Mouse (Mus musculus) liver, embryonic 15.5 days (tissue): ENCODE results near the gene Ncoa3. TPM values are rescaled to one million over a fixed set of nuclear protein-coding genes. Genes with fewer than 3 reads are reported as not detected.
A peak's percentile ranks its signal among the peaks of the same experiment; 100 is the strongest.
"Not testable (repeated sequence)": the region's sequence is repeated elsewhere in the genome, so short reads cannot be mapped to it uniquely, and the experiment has no call there.

ENCODE experiments used
- ATAC-seq: fragments of 200-750 bp; cut with Nextera tagmentation; 2 replicates; pipeline ENCODE4 v1.8.0; 2017; ENCODE audit warnings: moderate number of reproducible peaks, mild to moderate bottlenecking, moderate library complexity; ENCODE audit not compliant: insufficient read depth
- H3K27ac ChIP-seq: fragments of 300-500 bp; sonication (generic); replicated peaks from 2 replicates; pipeline ENCODE4 v1.5.1; 2015; ENCODE audit warnings: mild to moderate bottlenecking, inconsistent platforms
- H3K27me3 ChIP-seq: fragments of 300-500 bp; sonication (generic); 2 replicates; pipeline ENCODE4 v1.6.1; 2015; ENCODE audit warnings: mild to moderate bottlenecking, inconsistent platforms
- H3K36me3 ChIP-seq: fragments of 300-500 bp; sonication (generic); replicated peaks from 2 replicates; pipeline ENCODE4 v1.6.1; 2015; ENCODE audit warnings: moderate library complexity, mild to moderate bottlenecking, inconsistent platforms
- H3K4me1 ChIP-seq: fragments of 300-500 bp; sonication (generic); replicated peaks from 2 replicates; pipeline ENCODE4 v1.6.1; 2015; ENCODE audit warnings: inconsistent platforms
- H3K4me2 ChIP-seq: fragments of 300-500 bp; sonication (generic); 2 replicates; pipeline ENCODE4 v1.6.1; 2015; ENCODE audit warnings: moderate library complexity, mild to moderate bottlenecking, inconsistent platforms
- H3K4me3 ChIP-seq: fragments of 300-500 bp; sonication (generic); replicated peaks from 2 replicates; pipeline ENCODE4 v1.5.1; 2015; ENCODE audit warnings: mild to moderate bottlenecking, inconsistent platforms
- H3K9ac ChIP-seq: fragments of 300-500 bp; sonication (generic); 2 replicates; pipeline ENCODE4 v1.6.1; 2015; ENCODE audit warnings: moderate library complexity, mild to moderate bottlenecking, inconsistent platforms
- H3K9me3 ChIP-seq: fragments of 300-500 bp; sonication (generic); replicated peaks from 2 replicates; pipeline ENCODE4 v1.6.1; 2016; ENCODE audit warnings: inconsistent platforms
- WGBS: fragments of 180-500 bp; shearing (Covaris S2); methylation state at CpG from one replicate; pipeline ENCODE4 v1.1.7; 2015; ENCODE audit warnings: mixed read lengths; ENCODE audit not compliant: insufficient replicate concordance; 5-methylcytosine and 5-hydroxymethylcytosine counted together
- polyA plus RNA-seq: library from polyadenylated mRNA; unstranded; fragments of >200 nt; fragmentation: Nextera tagmentation; extraction: Ambion mirVana; gene quantifications from 2 replicates; pipeline ENCODE4 v1.2.1, GENCODE M21; 2015

The Ncoa3 gene
- 3.5 and 3.7 TPM in 2 replicates for polyA plus RNA-seq

DNA sequence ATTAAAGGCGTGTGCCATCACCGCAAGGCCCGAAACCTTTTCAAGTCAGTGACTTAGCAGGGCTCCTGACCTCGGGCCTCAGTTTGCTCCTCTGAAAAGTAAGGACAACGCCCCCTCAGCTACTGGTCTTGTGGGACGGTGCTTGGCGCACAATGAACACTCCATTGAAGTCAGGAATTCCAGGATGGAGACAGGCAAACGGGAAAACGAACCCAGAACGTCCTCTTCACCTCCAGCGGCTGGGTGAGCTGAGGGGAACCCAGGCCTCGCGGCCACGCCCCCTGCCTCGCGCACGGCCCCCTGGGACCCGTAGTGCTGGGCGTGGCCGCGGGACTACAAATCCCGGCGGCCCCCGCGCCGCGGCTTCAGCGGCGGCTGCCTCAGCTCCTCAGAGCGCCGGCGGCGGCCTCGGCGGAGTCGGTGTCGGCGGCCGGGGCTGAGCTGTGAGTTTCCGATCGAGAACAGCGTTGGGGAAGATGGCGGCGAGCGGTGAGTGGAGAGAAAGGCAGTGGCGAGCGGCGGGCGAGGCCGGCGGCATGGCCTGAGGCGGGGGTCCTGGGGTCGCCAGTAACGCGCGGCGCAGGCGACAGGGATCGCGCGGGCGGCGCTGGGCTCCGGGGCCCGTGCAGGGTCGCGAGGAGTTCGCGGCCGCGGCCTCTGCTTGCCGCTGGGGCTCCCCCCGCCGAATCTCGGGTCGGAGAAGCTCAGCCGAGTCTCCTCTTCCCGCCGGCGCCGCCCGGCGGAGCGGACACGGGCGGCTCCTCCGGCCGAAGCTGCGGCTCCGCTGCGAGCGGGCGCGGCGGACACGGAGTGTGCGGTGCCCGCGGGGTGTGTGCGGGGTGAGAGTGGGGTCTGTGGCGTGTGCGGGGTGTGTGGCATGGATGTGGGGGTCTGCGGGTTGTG, at the start of gene Ncoa3:
TSS of gene Ncoa3 (plus strand) at position 367 of the 903 bp plus-strand sequence.
- Histone ChIP-seq H3K27me3 (peaks cover 26% of the 10 kb centered on the region), H3K36me3 (no peaks in the 10 kb centered on the region), H3K9ac (peak within 1 kb of the TSS; percentile 72), H3K4me3 (peak within 1 kb of the TSS; percentile 77), H3K4me1 (peaks cover 23% of the 10 kb centered on the region), H3K4me2 (peak within 1 kb of the TSS; percentile 97), H3K27ac (peak within 1 kb of the TSS; percentile 69), H3K9me3 (no peaks in the 10 kb centered on the region; the same call in 1 of the 2 replicates)
- peak; percentile 98 for ATAC-seq
- WGBS, result 1% methylated on average over 103 of the region's 103 CpGs

DNA sequence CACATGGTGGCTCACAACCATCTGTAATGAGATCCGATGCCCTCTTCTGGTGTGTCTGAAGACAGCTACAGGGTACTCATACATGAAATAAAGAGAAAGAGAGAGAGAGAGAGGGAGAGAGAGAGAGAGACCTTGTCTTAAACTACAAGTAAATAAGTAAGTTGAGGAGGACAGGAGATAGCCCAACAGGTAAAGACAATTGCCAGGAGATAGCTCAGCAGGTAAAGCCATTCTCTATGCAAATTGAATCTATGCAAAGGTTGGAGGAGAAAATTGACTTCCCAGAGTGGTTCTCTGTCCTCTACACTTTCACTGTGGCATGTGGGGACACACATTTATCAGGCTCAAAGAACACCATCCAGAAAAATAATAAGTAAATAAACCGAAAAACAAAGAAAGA, 49.3 kb upstream of the Ncoa3 start:
- WGBS, result 80% methylated on average over 2 of the region's 2 CpGs
- no peak overlapping the region for H3K27ac ChIP-seq
- H3K9me3 ChIP-seq, result no peaks in the 10 kb centered on the region
- no peak for ATAC-seq
- no peak overlapping the region for H3K4me2 ChIP-seq
- H3K4me3 ChIP-seq, result no peak overlapping the region
- H3K36me3 ChIP-seq, result no peaks in the 10 kb centered on the region
- no peaks in the 10 kb centered on the region for H3K27me3 ChIP-seq
- no peak overlapping the region for H3K9ac ChIP-seq
- peaks cover 27% of the 10 kb centered on the region for H3K4me1 ChIP-seq

DNA sequence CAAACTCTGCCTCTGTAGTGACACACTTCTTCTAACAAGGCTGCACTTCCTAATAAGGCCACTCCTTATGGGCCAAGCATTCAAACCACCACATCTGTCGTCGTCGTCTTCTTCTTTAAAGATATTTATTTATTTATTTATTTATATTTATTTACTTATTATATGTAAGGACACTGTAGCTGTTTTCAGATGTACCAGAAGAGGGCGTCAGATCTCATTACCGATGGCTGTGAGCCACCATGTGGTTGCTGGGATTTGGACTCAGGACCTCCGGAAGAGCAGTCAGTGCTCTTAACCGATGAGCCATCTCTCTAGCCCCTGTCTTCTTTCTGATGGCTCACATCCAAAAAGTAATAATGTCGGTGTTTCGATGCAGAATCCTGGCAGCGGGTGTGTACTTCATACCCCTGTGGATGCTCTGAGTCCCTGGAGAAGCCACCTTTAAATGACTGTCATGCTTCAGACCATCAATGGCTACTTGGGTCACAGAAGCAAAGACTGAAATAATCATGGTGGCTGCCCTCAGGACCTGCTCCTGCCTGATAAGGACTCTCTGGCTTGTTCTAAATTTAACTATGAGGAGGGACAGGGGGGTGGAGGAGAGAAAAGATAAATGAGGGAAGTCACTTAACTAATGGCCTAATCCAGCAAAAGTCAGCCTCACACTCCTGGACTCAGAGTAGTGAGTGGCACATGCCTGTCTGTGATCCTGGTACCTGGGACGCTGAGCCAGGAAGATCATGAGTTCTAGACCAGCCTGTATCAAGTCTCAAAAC, 47.7 kb upstream of the Ncoa3 start:
- peaks cover 32% of the 10 kb centered on the region for H3K4me1 ChIP-seq
- peak; percentile 82 for ATAC-seq
- no peak overlapping the region for H3K9ac ChIP-seq
- H3K9me3 ChIP-seq, result no peaks in the 10 kb centered on the region
- H3K27me3 ChIP-seq, result no peaks in the 10 kb centered on the region
- WGBS, result 52% methylated on average over 11 of the region's 11 CpGs
- H3K36me3 ChIP-seq, result no peaks in the 10 kb centered on the region
- H3K4me2 ChIP-seq, result peak overlapping the region; percentile 35
- H3K27ac ChIP-seq, result peak overlapping the region; percentile 67
- no peak overlapping the region for H3K4me3 ChIP-seq

DNA sequence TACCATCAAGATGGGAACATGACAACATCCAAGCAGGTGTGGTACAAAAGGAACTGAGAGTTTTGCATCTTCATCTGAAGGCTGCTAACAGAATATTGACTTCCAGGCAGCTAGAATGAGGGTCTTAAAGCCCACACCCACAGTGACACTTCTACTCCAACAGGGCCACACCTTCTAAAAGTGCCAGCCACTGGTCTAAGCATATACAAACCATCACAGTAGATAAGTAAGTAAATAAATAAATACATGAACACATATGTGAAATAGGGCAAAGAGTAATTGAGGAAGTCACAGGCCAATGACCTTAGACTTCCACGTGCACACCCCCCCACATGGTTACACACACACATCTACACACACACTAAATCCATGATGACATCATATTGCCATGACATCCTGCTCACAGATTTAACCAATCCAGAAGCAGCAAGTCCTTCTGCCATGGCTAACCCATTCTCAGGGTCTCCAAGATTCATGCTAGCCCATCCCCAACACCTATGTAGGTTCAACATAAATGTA, 46.3 kb upstream of the Ncoa3 start:
- ATAC-seq, result no peak
- 41% methylated on average over 1 of the region's 1 CpGs for WGBS
- no peak overlapping the region for H3K9ac ChIP-seq
- H3K27me3 ChIP-seq, result no peaks in the 10 kb centered on the region
- no peaks in the 10 kb centered on the region for H3K36me3 ChIP-seq
- no peak overlapping the region for H3K4me3 ChIP-seq
- H3K27ac ChIP-seq, result no peak overlapping the region
- H3K4me2 ChIP-seq, result no peak overlapping the region
- H3K9me3 ChIP-seq, result no peaks in the 10 kb centered on the region
- H3K4me1 ChIP-seq, result peaks cover 38% of the 10 kb centered on the region

DNA sequence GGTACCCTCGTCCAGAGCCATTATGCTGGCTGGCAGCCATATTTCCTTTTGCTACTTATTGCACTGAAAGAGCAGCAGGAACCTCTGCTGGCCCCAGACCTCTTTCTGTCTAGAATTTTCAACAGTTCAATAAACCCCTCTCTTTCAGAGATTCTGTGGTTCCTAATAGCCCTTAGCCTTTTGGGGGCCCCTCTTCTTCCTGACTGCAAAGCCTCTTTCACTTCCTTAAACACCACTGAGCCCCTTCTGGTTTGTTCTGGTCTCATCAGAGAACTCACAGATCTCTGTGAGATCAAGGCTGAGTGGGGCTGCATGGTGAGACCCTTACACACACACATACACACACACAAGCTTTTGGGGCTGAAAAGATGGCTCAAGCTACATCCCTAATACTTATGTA, 44.4 kb upstream of the Ncoa3 start:
- Histone ChIP-seq H3K9ac (no peak overlapping the region), H3K27me3 (no peaks in the 10 kb centered on the region), H3K36me3 (no peaks in the 10 kb centered on the region), H3K4me2 (no peak overlapping the region), H3K4me1 (peaks cover 55% of the 10 kb centered on the region), H3K9me3 (no peaks in the 10 kb centered on the region), H3K4me3 (no peak overlapping the region), H3K27ac (peak overlapping the region; percentile 51; the same call in 1 of the 2 replicates)
- 38% methylated on average over 1 of the region's 1 CpGs for WGBS
- no peak for ATAC-seq

DNA sequence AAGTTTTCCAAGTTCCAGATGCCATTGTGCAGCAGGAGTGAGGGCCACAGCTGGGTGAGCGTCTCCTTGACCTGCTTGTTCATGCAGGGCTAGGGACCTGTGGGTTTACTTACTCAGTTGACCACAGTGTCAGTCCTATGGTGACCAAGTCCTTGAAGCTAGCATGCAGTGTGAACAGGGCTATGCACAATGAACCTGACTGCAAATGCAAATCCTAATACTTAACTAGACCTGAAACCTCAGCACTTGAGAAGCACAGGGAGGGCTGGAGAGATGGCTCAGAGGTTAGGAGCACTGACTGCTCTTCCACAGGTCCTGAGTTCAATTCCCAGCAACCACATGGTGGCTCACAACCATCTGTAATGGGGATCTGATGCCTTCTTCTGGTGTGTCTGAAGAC, 43.7 kb upstream of the Ncoa3 start:
- not testable (repeated sequence) for H3K9me3 ChIP-seq, H3K4me3 ChIP-seq, H3K27me3 ChIP-seq, H3K9ac ChIP-seq, H3K4me2 ChIP-seq, H3K36me3 ChIP-seq, H3K27ac ChIP-seq, ATAC-seq
- H3K4me1 ChIP-seq, result peaks cover 56% of the 10 kb centered on the region
- 19% methylated on average over 1 of the region's 1 CpGs for WGBS

DNA sequence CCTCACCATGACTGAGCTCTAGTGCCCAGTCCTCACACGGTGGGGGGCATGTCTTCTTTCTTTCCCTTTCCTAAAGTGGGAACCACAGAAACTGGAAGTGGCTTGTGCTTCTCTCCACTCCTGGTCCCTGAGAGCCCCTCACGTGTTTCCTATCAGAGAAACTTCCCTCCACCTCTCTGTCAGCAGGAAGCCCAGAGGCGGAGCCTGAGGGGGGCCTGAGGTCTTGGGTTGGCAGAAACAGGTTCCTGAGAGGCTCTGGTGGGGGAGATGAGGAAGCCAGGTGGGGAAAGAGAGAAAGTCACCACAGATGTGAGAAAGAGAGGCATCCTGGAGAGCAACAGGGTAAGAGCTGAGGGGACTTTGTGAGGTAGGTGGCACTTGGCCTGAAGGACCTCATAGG, 42.7 kb upstream of the Ncoa3 start:
- H3K36me3 ChIP-seq, result no peaks in the 10 kb centered on the region
- H3K9ac ChIP-seq, result no peak overlapping the region
- no peaks in the 10 kb centered on the region for H3K9me3 ChIP-seq
- H3K4me2 ChIP-seq, result no peak overlapping the region
- no peaks in the 10 kb centered on the region for H3K27me3 ChIP-seq
- WGBS, result 8% methylated on average over 3 of the region's 3 CpGs
- peak; percentile 22; the same call in 1 of the 2 replicates for ATAC-seq
- H3K4me1 ChIP-seq, result peaks cover 51% of the 10 kb centered on the region
- 0 out of 2 replicates have a peak overlapping the region, but pooled peaks have one; percentile 9 for H3K27ac ChIP-seq
- no peak overlapping the region for H3K4me3 ChIP-seq

DNA sequence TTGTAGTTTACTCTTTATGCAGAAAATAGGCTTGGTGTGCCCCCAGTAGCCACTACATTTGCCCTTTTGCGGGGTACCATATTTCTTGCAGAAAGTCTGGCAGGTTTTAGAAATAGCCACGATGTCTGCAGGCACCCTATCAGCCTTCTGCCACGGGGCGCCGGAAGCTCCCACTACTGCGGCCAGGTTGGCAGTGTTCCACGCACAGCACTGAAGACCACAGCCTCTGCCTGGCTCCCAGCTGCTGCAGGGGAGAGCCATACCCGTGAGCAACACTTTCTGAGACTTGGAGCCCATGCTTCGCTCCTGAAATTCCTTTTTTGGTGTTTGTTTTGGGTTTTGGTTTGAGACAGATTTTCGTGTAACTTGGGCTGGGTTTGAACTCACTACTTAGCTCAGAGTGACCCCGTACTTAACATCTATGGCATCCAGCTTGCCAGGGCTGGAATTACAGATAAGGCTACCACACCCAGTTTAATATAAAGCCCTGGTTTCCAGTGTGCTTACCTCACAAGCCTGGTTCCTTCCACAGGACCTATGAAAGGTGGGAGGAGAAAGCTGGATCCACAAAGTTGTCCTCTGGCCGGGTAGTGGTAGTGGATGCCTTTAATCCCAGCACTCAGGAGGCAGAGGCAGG, 40.9 kb upstream of the Ncoa3 start:
- no peak overlapping the region for H3K9ac ChIP-seq
- WGBS, result 26% methylated on average over 12 of the region's 12 CpGs
- no peaks in the 10 kb centered on the region for H3K27me3 ChIP-seq
- no peaks in the 10 kb centered on the region for H3K9me3 ChIP-seq
- H3K36me3 ChIP-seq, result no peaks in the 10 kb centered on the region
- no peak overlapping the region; the same call in 1 of the 2 replicates for H3K27ac ChIP-seq
- H3K4me2 ChIP-seq, result no peak overlapping the region
- no peak for ATAC-seq
- peaks cover 49% of the 10 kb centered on the region for H3K4me1 ChIP-seq
- no peak overlapping the region for H3K4me3 ChIP-seq

DNA sequence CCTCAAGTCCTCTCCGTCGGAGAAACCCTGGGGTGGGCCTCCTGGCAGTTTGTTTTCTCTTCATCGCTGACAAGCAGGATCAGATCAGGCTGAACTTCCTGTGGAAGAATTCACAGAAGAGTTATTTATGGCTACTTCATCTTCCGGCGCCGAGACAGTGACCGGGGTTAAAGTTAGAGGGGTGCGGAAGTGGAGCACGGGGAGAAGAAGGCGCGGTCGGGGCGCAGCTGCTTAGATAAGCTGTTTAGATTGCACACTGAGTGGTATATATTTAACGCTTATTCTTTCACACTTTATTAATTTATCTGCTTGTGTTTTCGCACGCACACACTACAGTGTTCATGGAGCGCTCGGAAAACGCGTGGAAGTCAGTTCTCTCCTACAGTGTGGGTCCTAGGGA, 37.6 kb upstream of the Ncoa3 start:
- Histone ChIP-seq H3K9me3 (no peaks in the 10 kb centered on the region), H3K4me3 (peak overlapping the region; percentile 4; the same call in 1 of the 2 replicates), H3K36me3 (no peaks in the 10 kb centered on the region), H3K4me1 (peaks cover 45% of the 10 kb centered on the region), H3K27ac (peak overlapping the region; percentile 46), H3K4me2 (peak overlapping the region; percentile 49), H3K27me3 (0 out of 2 replicates have a peak, but pooled peaks cover 6% of the 10 kb centered on the region), H3K9ac (no peak overlapping the region)
- WGBS, result 11% methylated on average over 20 of the region's 20 CpGs
- ATAC-seq, result peak; percentile 54

DNA sequence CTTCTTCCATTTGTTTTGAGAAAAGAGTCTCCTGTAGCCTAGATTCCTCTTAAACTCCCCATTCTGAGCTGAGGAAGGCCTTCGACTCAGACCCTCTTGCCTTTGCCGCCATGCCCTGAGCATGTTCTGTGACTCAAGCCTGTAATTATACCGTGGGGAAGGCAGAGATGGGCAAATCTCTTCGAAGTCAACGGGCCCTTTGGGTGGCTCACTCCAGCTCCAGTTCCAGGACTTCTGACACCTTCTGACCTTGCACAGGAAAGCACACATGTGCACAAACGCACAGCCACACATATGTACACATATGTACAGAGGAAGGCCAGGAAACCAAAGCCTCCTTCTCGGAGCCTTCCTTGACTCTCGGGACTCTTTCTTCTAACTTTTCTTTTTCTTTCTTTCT, 37.0 kb upstream of the Ncoa3 start:
- Histone ChIP-seq H3K4me3 (no peak overlapping the region), H3K9ac (no peak overlapping the region), H3K36me3 (no peaks in the 10 kb centered on the region), H3K27me3 (0 out of 2 replicates have a peak, but pooled peaks cover 6% of the 10 kb centered on the region), H3K27ac (peak overlapping the region; percentile 15), H3K4me1 (peaks cover 43% of the 10 kb centered on the region), H3K9me3 (no peaks in the 10 kb centered on the region), H3K4me2 (peak overlapping the region; percentile 49)
- no peak for ATAC-seq
- WGBS, result 36% methylated on average over 8 of the region's 8 CpGs
